Mouse (Mus musculus) limb, embryonic 10.5 days (tissue): ENCODE data around the gene Tmem82. TPM values are rescaled to one million over a fixed set of nuclear protein-coding genes. Genes with fewer than 3 reads are reported as not detected.

Source experiments
- DNase-seq: peaks from one replicate; pipeline ENCODE4 v3.0.0-alpha.2; 2017; ENCODE audit warnings: low spot score
- H3K27ac ChIP-seq: fragments of 300-500 bp; sonication (generic); 2 replicates; pipeline ENCODE4 v1.5.1; 2016; ENCODE audit warnings: mild to moderate bottlenecking
- H3K27me3 ChIP-seq: fragments of 300-500 bp; sonication (generic); 2 replicates; pipeline ENCODE4 v1.6.1; 2016; ENCODE audit warnings: low read depth, mild to moderate bottlenecking; ENCODE audit not compliant: poor library complexity, severe bottlenecking
- H3K36me3 ChIP-seq: fragments of 300-500 bp; sonication (generic); 2 replicates; pipeline ENCODE4 v1.6.1; 2016; ENCODE audit warnings: mild to moderate bottlenecking, moderate library complexity
- H3K4me1 ChIP-seq: fragments of 300-500 bp; sonication (generic); 2 replicates; pipeline ENCODE4 v1.6.1; 2016
- H3K4me3 ChIP-seq: fragments of 300-500 bp; sonication (generic); 2 replicates; pipeline ENCODE4 v1.5.1; 2016; ENCODE audit warnings: mild to moderate bottlenecking, moderate library complexity
- H3K9me3 ChIP-seq: fragments of 300-500 bp; sonication (generic); replicated peaks from 2 replicates; pipeline ENCODE4 v1.6.1; 2016; ENCODE audit warnings: mild to moderate bottlenecking
- WGBS: fragments of 180-500 bp; shearing (Covaris S2); methylation state at CpG from one replicate; pipeline ENCODE4 v1.1.7; 2016; 5-methylcytosine and 5-hydroxymethylcytosine counted together
- polyA plus RNA-seq: library from polyadenylated mRNA; unstranded; fragments of >200 nt; fragmentation: Nextera tagmentation; extraction: Ambion mirVana; gene quantifications from 2 replicates; pipeline ENCODE4 v1.2.1, GENCODE M21; 2016

Gene Tmem82
- 1.1 and 1.6 TPM in 2 replicates for polyA plus RNA-seq

- H3K36me3 ChIP-seq: no peaks in the 10 kb centered on the region
- 31% methylated on average over 20 of the region's 20 CpGs for WGBS
- DNase-seq: peak; percentile 75
- H3K27ac ChIP-seq: peak within 1 kb of the TSS; percentile 64
- no peaks in the 10 kb centered on the region for H3K27me3 ChIP-seq
- H3K9me3 ChIP-seq: no peaks in the 10 kb centered on the region
- H3K4me3 ChIP-seq: peak within 1 kb of the TSS; percentile 46
- H3K4me1 ChIP-seq: peaks cover 33% of the 10 kb centered on the region
Measured at GRCm38 (mm10) chr4:141618565-141619243, at the start of gene Tmem82. Gene Tmem82, minus strand, starts transcription at chr4:141618633.

- Histone ChIP-seq H3K4me1 (peaks cover 27% of the 10 kb centered on the region), H3K27ac (peak within 1 kb of the TSS; percentile 91)
Measured at GRCm38 (mm10) chr4:141664799-141665198, 46.4 kb upstream of the Tmem82 start, which contains the start of gene Plekhm2. Gene Plekhm2, minus strand, starts transcription at chr4:141664899.

GRCm38 (mm10) chr4:141664011-141664745, 45.7 kb upstream of the Tmem82 start:
- 2% methylated on average over 60 of the region's 60 CpGs for WGBS
- Histone ChIP-seq H3K4me1 (peaks cover 29% of the 10 kb centered on the region), H3K36me3 (peaks cover 21% of the 10 kb centered on the region), H3K27me3 (no peaks in the 10 kb centered on the region), H3K27ac (peak overlapping the region; percentile 91), H3K9me3 (no peaks in the 10 kb centered on the region), H3K4me3 (peak overlapping the region; percentile 90)
- DNase-seq: peak; percentile 77

More at GRCm38 (mm10) chr4:141664799-141665198, 46.4 kb upstream of the Tmem82 start, which contains the start of gene Plekhm2:
- Histone ChIP-seq H3K27me3 (no peaks in the 10 kb centered on the region), H3K9me3 (no peaks in the 10 kb centered on the region), H3K4me3 (peak within 1 kb of the TSS; percentile 90), H3K36me3 (peaks cover 16% of the 10 kb centered on the region)
- 78% methylated on average over 8 of the region's 8 CpGs for WGBS
- peak; percentile 45 for DNase-seq

GRCm38 (mm10) chr4:141663122-141663931, 44.9 kb upstream of the Tmem82 start:
- Histone ChIP-seq H3K4me3 (peak overlapping the region; percentile 90), H3K9me3 (no peaks in the 10 kb centered on the region), H3K27ac (peak overlapping the region; percentile 91), H3K27me3 (no peaks in the 10 kb centered on the region), H3K4me1 (peaks cover 33% of the 10 kb centered on the region), H3K36me3 (peaks cover 30% of the 10 kb centered on the region)
- WGBS: 5% methylated on average over 47 of the region's 47 CpGs
- DNase-seq: peak; percentile 67

- no peak for DNase-seq
- 93% methylated on average over 11 of the region's 11 CpGs for WGBS
- peaks cover 49% of the 10 kb centered on the region for H3K36me3 ChIP-seq
Measured at GRCm38 (mm10) chr4:141660884-141661283, 42.5 kb upstream of the Tmem82 start.

GRCm38 (mm10) chr4:141659739-141660138, 41.3 kb upstream of the Tmem82 start:
- H3K36me3 ChIP-seq: peaks cover 59% of the 10 kb centered on the region
- H3K4me3 ChIP-seq: no peak overlapping the region
- no peak for DNase-seq
- H3K27ac ChIP-seq: no peak overlapping the region
- H3K4me1 ChIP-seq: peaks cover 30% of the 10 kb centered on the region
- H3K27me3 ChIP-seq: no peaks in the 10 kb centered on the region
- H3K9me3 ChIP-seq: no peaks in the 10 kb centered on the region
- 59% methylated on average over 4 of the region's 4 CpGs for WGBS

More at GRCm38 (mm10) chr4:141660884-141661283, 42.5 kb upstream of the Tmem82 start:
- no peaks in the 10 kb centered on the region for H3K9me3 ChIP-seq
- H3K27me3 ChIP-seq: no peaks in the 10 kb centered on the region
- peaks cover 33% of the 10 kb centered on the region for H3K4me1 ChIP-seq
- H3K27ac ChIP-seq: no peak overlapping the region
- H3K4me3 ChIP-seq: no peak overlapping the region

- 89% methylated on average over 6 of the region's 6 CpGs for WGBS
- Histone ChIP-seq H3K36me3 (peaks cover 63% of the 10 kb centered on the region), H3K4me1 (peaks cover 24% of the 10 kb centered on the region), H3K9me3 (no peaks in the 10 kb centered on the region), H3K27me3 (no peaks in the 10 kb centered on the region), H3K4me3 (no peak overlapping the region), H3K27ac (0 out of 2 replicates have a peak overlapping the region, but pooled peaks have one; percentile 14)
- DNase-seq: no peak
Measured at GRCm38 (mm10) chr4:141658846-141659484, 40.5 kb upstream of the Tmem82 start.

- Histone ChIP-seq H3K27me3 (no peaks in the 10 kb centered on the region), H3K27ac (no peak overlapping the region), H3K4me1 (peaks cover 12% of the 10 kb centered on the region), H3K36me3 (peaks cover 78% of the 10 kb centered on the region), H3K4me3 (no peak overlapping the region), H3K9me3 (no peaks in the 10 kb centered on the region)
- WGBS: 93% methylated on average over 8 of the region's 8 CpGs
- DNase-seq: no peak
Measured at GRCm38 (mm10) chr4:141656932-141657331, 38.5 kb upstream of the Tmem82 start.

- peaks cover 12% of the 10 kb centered on the region for H3K4me1 ChIP-seq
- no peaks in the 10 kb centered on the region for H3K9me3 ChIP-seq
- 84% methylated on average over 12 of the region's 12 CpGs for WGBS
Measured at GRCm38 (mm10) chr4:141655908-141656608, 37.6 kb upstream of the Tmem82 start.

GRCm38 (mm10) chr4:141654509-141654908, 36.1 kb upstream of the Tmem82 start:
- H3K4me1 ChIP-seq: peaks cover 8% of the 10 kb centered on the region
- peaks cover 69% of the 10 kb centered on the region for H3K36me3 ChIP-seq
- no peak overlapping the region for H3K27ac ChIP-seq
- H3K9me3 ChIP-seq: no peaks in the 10 kb centered on the region
- no peak overlapping the region for H3K4me3 ChIP-seq
- WGBS: 94% methylated on average over 6 of the region's 6 CpGs
- no peaks in the 10 kb centered on the region for H3K27me3 ChIP-seq
- DNase-seq: no peak

More at GRCm38 (mm10) chr4:141655908-141656608, 37.6 kb upstream of the Tmem82 start:
- H3K4me3 ChIP-seq: no peak overlapping the region
- no peaks in the 10 kb centered on the region for H3K27me3 ChIP-seq
- no peak for DNase-seq
- H3K36me3 ChIP-seq: peaks cover 82% of the 10 kb centered on the region
- H3K27ac ChIP-seq: no peak overlapping the region

GRCm38 (mm10) chr4:141653813-141654212, 35.4 kb upstream of the Tmem82 start:
- Histone ChIP-seq H3K4me1 (peaks cover 5% of the 10 kb centered on the region; the same call in 1 of the 2 replicates), H3K27me3 (no peaks in the 10 kb centered on the region), H3K27ac (no peak overlapping the region), H3K4me3 (no peak overlapping the region), H3K36me3 (peaks cover 70% of the 10 kb centered on the region), H3K9me3 (no peaks in the 10 kb centered on the region)
- DNase-seq: no peak
- WGBS: 95% methylated on average over 13 of the region's 13 CpGs
